Mouse (Mus musculus) MEL (cell line): Measurements from ENCODE around the gene Kcng4.

Experiments used
- EP300 ChIP-seq, 2 experiments: IDR thresholded peaks; 2 replicates each; pipeline ENCODE4 v1.6.1; 2011; ENCODE audit warnings: improper control_type of control experiment in 2 of 2, low read length in 2 of 2, low read depth in 1 of 2, mild to moderate bottlenecking in 1 of 2
- NRF1 ChIP-seq: IDR thresholded peaks from 2 replicates; pipeline ENCODE4 v1.6.1; 2014; ENCODE audit warnings: low read depth, mild to moderate bottlenecking, inconsistent platforms, low read length, improper control_type of control experiment, moderate library complexity; ENCODE audit not compliant: poor library complexity, insufficient read depth, severe bottlenecking

- TF ChIP-seq EP300 (IDR thresholded peaks at IDR 0.05; ENCODE audit: low read depth in 1 of 2, low read length in 2 of 2) (no peak), NRF1 (no peak)
Observed at GRCm38 (mm10) chr8:119646846-119647245, 11.4 kb upstream of the Kcng4 start.
